Mouse (Mus musculus) right cerebral cortex, adult 18-20 months (tissue): Measurements from ENCODE around the gene Las1l.
A peak's percentile ranks its signal among the peaks of the same experiment; 100 is the strongest.
"Not testable (repeated sequence)": the region's sequence is repeated elsewhere in the genome, so short reads cannot be mapped to it uniquely, and the experiment has no call there.

Source experiments
- DNase-seq: peaks from one replicate; pipeline ENCODE4 v3.0.0; 2022; ENCODE audit warnings: mixed read lengths

The Las1l gene

GRCm38 (mm10) chrX:95956497-95957293 is at the start of gene Las1l:
TSS of gene Las1l (minus strand) at chrX:95956962.
- DNase-seq, result peak; percentile 94

GRCm38 (mm10) chrX:96006395-96006794 is 49.6 kb upstream of the Las1l start:
- no peak for DNase-seq

- DNase-seq, result no peak
Observed at GRCm38 (mm10) chrX:95999601-96000000, 42.8 kb upstream of the Las1l start.

GRCm38 (mm10) chrX:95993206-95993605 is 36.4 kb upstream of the Las1l start:
- no peak for DNase-seq

- no peak for DNase-seq
Observed at GRCm38 (mm10) chrX:95969936-95970335, 13.2 kb upstream of the Las1l start.

- DNase-seq, result no peak
Observed at GRCm38 (mm10) chrX:95969116-95969515, 12.4 kb upstream of the Las1l start.

- peak; percentile 76 for DNase-seq
Observed at GRCm38 (mm10) chrX:95968594-95968965, 11.8 kb upstream of the Las1l start.

- peak; percentile 16 for DNase-seq
Observed at GRCm38 (mm10) chrX:95967847-95968593, 11.3 kb upstream of the Las1l start.

- DNase-seq, result no peak
Observed at GRCm38 (mm10) chrX:95965036-95965435, 8.3 kb upstream of the Las1l start.

GRCm38 (mm10) chrX:95963366-95963765 is 6.6 kb upstream of the Las1l start:
- DNase-seq, result no peak

- not testable (repeated sequence) for DNase-seq
Observed at GRCm38 (mm10) chrX:95957461-95957860, 699 bp upstream of the Las1l start.

- DNase-seq, result peak; percentile 15
Observed at GRCm38 (mm10) chrX:95950776-95951175, 6.0 kb downstream of the Las1l start.

GRCm38 (mm10) chrX:95948135-95948534 is 8.6 kb downstream of the Las1l start:
- no peak for DNase-seq

- no peak for DNase-seq
Observed at GRCm38 (mm10) chrX:95945496-95945895, 11.3 kb downstream of the Las1l start.

GRCm38 (mm10) chrX:95935481-95935880 is 21.3 kb downstream of the Las1l start:
- DNase-seq, result no peak

- DNase-seq, result no peak
Observed at GRCm38 (mm10) chrX:95902716-95903115, 54.0 kb downstream of the Las1l start.
